Mouse (Mus musculus) small intestine, adult 2 months (tissue): ENCODE measurements around the gene 4933411K16Rik. TPM values are rescaled to one million over a fixed set of nuclear protein-coding genes. Genes with fewer than 3 reads are reported as not detected.
"Not testable (repeated sequence)": the region's sequence is repeated elsewhere in the genome, so short reads cannot be mapped to it uniquely, and the experiment has no call there.

Source experiments
- H3K27ac ChIP-seq: fragments of 200-500 bp; 2 replicates; pipeline ENCODE4 v1.5.1; 2012; ENCODE audit warnings: low read depth, low read length, control low read depth, inconsistent platforms; ENCODE audit not compliant: insufficient read depth
- H3K27me3 ChIP-seq: fragments of 200-500 bp; 2 replicates; pipeline ENCODE4 v1.6.1; 2012; ENCODE audit warnings: mild to moderate bottlenecking, moderate library complexity, low read length, inconsistent platforms; ENCODE audit not compliant: control insufficient read depth, insufficient read depth
- H3K36me3 ChIP-seq: fragments of 200-500 bp; 2 replicates; pipeline ENCODE4 v1.6.1; 2012; ENCODE audit warnings: mild to moderate bottlenecking, low read length, control low read depth, inconsistent platforms; ENCODE audit not compliant: control insufficient read depth, insufficient read depth
- H3K4me1 ChIP-seq: fragments of 200-500 bp; 2 replicates; pipeline ENCODE4 v1.6.1; 2012; ENCODE audit warnings: low read length, inconsistent platforms, mixed read lengths; ENCODE audit not compliant: control insufficient read depth, insufficient read depth, insufficient read length
- H3K4me3 ChIP-seq: fragments of 200-500 bp; 2 replicates; pipeline ENCODE4 v1.5.1; 2012; ENCODE audit warnings: low read depth, mild to moderate bottlenecking, control low read depth, inconsistent platforms, low read length, moderate library complexity
- CTCF ChIP-seq: fragments of 200-500 bp; IDR thresholded peaks from 2 replicates; pipeline ENCODE4 v1.5.1; 2012; ENCODE audit warnings: low read depth, mild to moderate bottlenecking, control low read depth, inconsistent platforms, low read length, moderate library complexity, mixed read lengths; ENCODE audit not compliant: insufficient replicate concordance, insufficient read length; ENCODE audit errors: extremely low read depth
- POLR2A ChIP-seq: fragments of 200-500 bp; IDR thresholded peaks from 2 replicates; pipeline ENCODE4 v1.6.1; 2012; ENCODE audit warnings: low read depth, mild to moderate bottlenecking, control low read depth, inconsistent platforms, low read length, moderate library complexity
- WGBS: fragments of 180-500 bp; shearing (Covaris S2); methylation state at CpG from one replicate; pipeline ENCODE4 v1.1.7; 2018; 5-methylcytosine and 5-hydroxymethylcytosine counted together
- polyA plus RNA-seq: library from polyadenylated mRNA; depleted of rRNA; stranded (reverse); fragments of >200 nt; gene quantifications from 2 replicates; pipeline ENCODE4 v1.2.3, GENCODE M21; 2012

Gene 4933411K16Rik
- polyA plus RNA-seq, 1 experiment, result not detected

GRCm38 (mm10) chr19:42079006-42079405 lies 27.0 kb downstream of the 4933411K16Rik start:
- no peak overlapping the region for H3K27ac ChIP-seq
- 96% methylated on average over 12 of the region's 12 CpGs for WGBS
- no peaks in the 10 kb centered on the region for H3K27me3 ChIP-seq
- H3K4me1 ChIP-seq, result no peaks in the 10 kb centered on the region; the same call in 1 of the 2 replicates
- no peaks in the 10 kb centered on the region for H3K36me3 ChIP-seq
- TF ChIP-seq CTCF (no peak), POLR2A (no peak)
- no peak overlapping the region for H3K4me3 ChIP-seq

DNA sequence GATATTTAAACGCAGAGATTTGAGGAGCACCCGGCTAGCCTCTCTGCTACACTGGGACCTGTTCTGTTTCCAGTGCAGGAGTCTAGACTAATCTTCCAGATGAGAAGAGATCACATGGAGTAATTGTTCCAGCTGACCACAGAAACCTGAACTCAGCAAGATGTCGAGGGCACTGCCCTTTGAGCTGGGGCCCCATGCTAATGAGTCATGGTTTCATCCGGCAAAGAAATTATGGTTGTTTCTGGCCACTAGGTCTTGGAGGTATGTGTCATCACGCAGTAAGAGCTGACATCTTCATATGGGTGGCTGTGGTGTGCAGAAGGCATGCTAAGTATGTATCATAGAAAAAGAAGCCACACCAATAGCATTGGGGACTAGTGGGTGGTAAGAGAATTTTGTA lies 27.9 kb downstream of the 4933411K16Rik start:
- H3K27ac ChIP-seq, result peak overlapping the region; percentile 61; the same call in 1 of the 2 replicates
- no peak for TF ChIP-seq CTCF
- TF ChIP-seq POLR2A, result no peak
- H3K27me3 ChIP-seq, result no peaks in the 10 kb centered on the region
- WGBS, result 41% methylated on average over 5 of the region's 5 CpGs
- no peaks in the 10 kb centered on the region; the same call in 1 of the 2 replicates for H3K4me1 ChIP-seq
- no peaks in the 10 kb centered on the region for H3K36me3 ChIP-seq
- H3K4me3 ChIP-seq, result no peak overlapping the region

DNA sequence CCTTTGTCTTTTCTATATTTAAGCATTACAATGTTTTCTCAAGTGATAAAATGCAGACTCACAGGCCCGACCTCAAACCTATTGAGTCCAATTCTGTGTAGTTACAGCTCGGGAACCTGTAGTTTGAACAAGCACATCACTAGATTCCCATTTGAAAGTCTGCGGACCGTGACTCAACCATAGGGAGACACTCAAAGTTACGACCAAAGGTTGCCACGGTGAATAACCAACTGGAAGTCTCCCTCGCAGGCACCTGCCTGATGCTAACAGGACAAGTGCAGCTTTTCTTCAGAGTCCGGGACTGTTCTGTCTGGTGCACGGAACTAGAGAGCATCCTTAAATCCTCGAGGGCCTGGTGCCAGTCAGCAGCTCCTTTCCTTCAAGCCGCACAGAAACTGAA lies 28.4 kb downstream of the 4933411K16Rik start:
- no peaks in the 10 kb centered on the region; the same call in 1 of the 2 replicates for H3K4me1 ChIP-seq
- 73% methylated on average over 11 of the region's 11 CpGs for WGBS
- no peak overlapping the region for H3K4me3 ChIP-seq
- H3K27me3 ChIP-seq, result no peaks in the 10 kb centered on the region
- TF ChIP-seq POLR2A (no peak), CTCF (no peak)
- no peaks in the 10 kb centered on the region for H3K36me3 ChIP-seq
- H3K27ac ChIP-seq, result no peak overlapping the region

- not testable (repeated sequence) for H3K27me3 ChIP-seq, H3K4me1 ChIP-seq, H3K36me3 ChIP-seq, H3K4me3 ChIP-seq, H3K27ac ChIP-seq
- 81% methylated on average over 5 of the region's 5 CpGs for WGBS
These were observed 29.6 kb downstream of the 4933411K16Rik start for GRCm38 (mm10) chr19:42081613-42082012.

DNA sequence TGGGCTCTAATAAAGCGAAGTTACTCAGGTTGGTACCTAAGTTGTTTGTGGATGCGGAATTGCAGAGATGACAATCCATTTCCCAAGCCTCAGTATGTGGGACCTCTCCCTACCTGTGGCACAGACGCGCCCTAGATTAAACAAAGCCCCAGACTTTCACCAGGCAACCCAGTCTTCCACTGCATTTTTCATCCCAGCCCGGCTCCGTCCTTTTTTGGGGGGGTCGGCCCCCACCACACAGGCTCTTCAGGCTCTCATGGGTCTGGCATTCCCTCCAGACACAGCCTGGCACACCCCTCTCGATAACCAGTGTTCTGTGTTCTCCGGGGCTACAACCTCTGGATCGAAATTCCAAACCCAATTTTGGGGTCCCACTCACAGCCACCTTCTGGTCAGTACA lies 33.6 kb downstream of the 4933411K16Rik start:
- Histone ChIP-seq H3K27ac (no peak overlapping the region), H3K4me3 (peak overlapping the region; percentile 59), H3K4me1 (peaks cover 11% of the 10 kb centered on the region), H3K36me3 (no peaks in the 10 kb centered on the region), H3K27me3 (0 out of 2 replicates have a peak, but pooled peaks cover 4% of the 10 kb centered on the region)
- WGBS, result 11% methylated on average over 10 of the region's 10 CpGs
- no peak for TF ChIP-seq CTCF
- no peak for TF ChIP-seq POLR2A

DNA sequence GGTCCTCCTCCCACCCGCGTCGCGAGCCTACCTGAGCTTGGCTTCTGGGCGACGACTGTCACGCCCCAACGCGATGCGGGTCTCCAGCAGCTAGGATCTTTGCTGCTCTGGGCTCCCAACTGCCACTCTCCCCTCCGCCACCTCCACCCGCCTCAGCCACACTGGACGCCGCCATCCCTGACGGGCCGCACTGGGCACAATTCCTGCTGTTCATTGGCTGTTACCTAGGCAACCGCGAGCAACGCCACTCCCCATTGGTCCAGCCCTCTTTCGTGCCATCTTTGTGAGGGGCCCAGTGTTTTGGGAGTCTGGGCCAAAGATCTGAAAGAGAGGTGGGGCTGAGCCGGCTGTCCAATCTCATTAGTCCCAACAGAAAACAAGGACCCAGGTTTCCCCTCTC lies 34.1 kb downstream of the 4933411K16Rik start, which contains the start of gene Morn4:
Gene Morn4 (minus strand): TSS at position 192 of the 400 bp plus-strand sequence.
- peak within 1 kb of the TSS; percentile 59 for H3K4me3 ChIP-seq
- TF ChIP-seq CTCF (no peak), POLR2A (no peak; the same call in 1 of the 2 replicates)
- 4% methylated on average over 21 of the region's 21 CpGs for WGBS
- no peak within 1 kb of the TSS for H3K27ac ChIP-seq
- H3K27me3 ChIP-seq, result 0 out of 2 replicates have a peak, but pooled peaks cover 4% of the 10 kb centered on the region
- peaks cover 11% of the 10 kb centered on the region for H3K4me1 ChIP-seq
- H3K36me3 ChIP-seq, result no peaks in the 10 kb centered on the region

- Histone ChIP-seq H3K4me1 (peaks cover 15% of the 10 kb centered on the region), H3K27me3 (0 out of 2 replicates have a peak, but pooled peaks cover 4% of the 10 kb centered on the region), H3K36me3 (peaks cover 4% of the 10 kb centered on the region), H3K4me3 (peak overlapping the region; percentile 7), H3K27ac (peak overlapping the region; percentile 93)
- WGBS, result 15% methylated on average over 14 of the region's 14 CpGs
- no peak for TF ChIP-seq POLR2A
- peak; percentile 4; the same call in 1 of the 2 replicates for TF ChIP-seq CTCF
These were observed 37.2 kb downstream of the 4933411K16Rik start for GRCm38 (mm10) chr19:42089103-42089747.
